Mouse (Mus musculus): Measurements from ENCODE around the gene Gm49354. TPM values are rescaled to one million over a fixed set of nuclear protein-coding genes. Genes with fewer than 3 reads are reported as not detected.
A peak's percentile ranks its signal among the peaks of the same experiment; 100 is the strongest.

Gene Gm49354
- not detected in 2 replicates for polyA plus RNA-seq (2015; fragmentation: Nextera tagmentation; extraction: Ambion mirVana)

GRCm38 (mm10) chr13:59782145-59782544 lies at the start of gene Gm49354:
Gene Gm49354, minus strand, starts transcription at chr13:59782245.
- H3K36me3 ChIP-seq, result peaks cover 69% of the 10 kb centered on the region
- ATAC-seq, result no peak
- no peak within 1 kb of the TSS for H3K4me2 ChIP-seq (replicated peaks)
- H3K9ac ChIP-seq, result no peak within 1 kb of the TSS
- no peaks in the 10 kb centered on the region for H3K9me3 ChIP-seq
- no peaks in the 10 kb centered on the region for H3K27me3 ChIP-seq (replicated peaks)
- no peaks in the 10 kb centered on the region for H3K4me1 ChIP-seq (replicated peaks)
- H3K27ac ChIP-seq, result no peak within 1 kb of the TSS
- 78% methylated on average over 7 of the region's 7 CpGs for WGBS
- H3K4me3 ChIP-seq (replicated peaks), result no peak within 1 kb of the TSS

- Histone ChIP-seq H3K27me3 (replicated peaks) (no peaks in the 10 kb centered on the region), H3K9ac (no peak overlapping the region), H3K4me3 (replicated peaks) (no peak overlapping the region), H3K4me1 (replicated peaks) (peaks cover 9% of the 10 kb centered on the region), H3K27ac (no peak overlapping the region), H3K4me2 (replicated peaks) (no peak overlapping the region), H3K36me3 (0 out of 2 replicates have a peak, but pooled peaks cover 5% of the 10 kb centered on the region), H3K9me3 (no peaks in the 10 kb centered on the region)
- no peak for ATAC-seq
These were observed 43.9 kb upstream of the Gm49354 start for GRCm38 (mm10) chr13:59825966-59826365.

DNA sequence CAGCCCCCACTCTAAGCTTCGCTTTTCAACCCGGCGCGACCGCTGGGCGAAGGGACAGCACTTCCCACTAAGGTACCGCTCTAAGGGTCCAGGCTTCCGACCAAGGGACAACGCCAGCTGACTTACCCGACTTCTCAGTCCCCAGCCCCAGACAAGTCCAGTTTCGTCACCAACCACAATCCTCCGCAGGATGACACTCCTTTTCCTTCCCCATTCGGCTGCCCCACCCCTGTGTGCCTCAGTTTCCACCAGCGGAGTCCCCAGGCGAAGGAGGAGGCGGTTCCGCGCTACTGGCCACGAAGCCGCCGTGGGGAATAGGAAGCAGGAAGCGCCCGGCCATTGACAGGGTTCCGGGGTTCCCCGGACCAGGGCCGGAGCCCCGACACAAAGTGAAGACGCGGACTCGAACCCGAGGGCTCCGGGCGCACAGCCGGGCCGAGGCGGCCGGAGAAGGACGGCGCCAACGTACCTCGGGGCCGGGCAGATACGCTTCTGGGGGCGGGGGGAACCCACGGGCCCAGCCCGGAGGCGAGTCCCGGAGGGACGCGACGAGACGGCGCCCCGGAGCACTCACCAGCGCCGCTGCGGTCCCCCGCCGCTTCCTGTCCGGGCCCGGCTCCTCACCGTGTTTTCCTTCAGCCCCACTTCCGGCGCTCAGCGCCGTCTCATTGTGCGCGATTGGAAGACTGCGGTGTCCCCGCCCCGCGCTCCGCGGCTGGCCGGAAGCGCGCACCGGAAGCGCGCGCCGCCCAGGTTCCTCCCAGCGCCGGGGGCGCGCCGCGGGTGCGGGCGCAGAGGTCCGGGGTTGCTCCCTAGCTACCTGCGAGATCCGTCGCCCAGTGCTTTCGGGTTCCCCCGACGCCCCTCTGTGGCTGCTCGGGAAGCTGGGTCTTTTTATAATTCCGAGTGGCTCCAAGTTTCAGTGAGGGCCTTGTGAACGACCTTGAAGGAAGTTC lies 40.7 kb upstream of the Gm49354 start, which contains the start of gene Tut7:
Gene Tut7, minus strand, starts transcription at position 641 of the 956 bp plus-strand sequence.
- peak within 1 kb of the TSS; percentile 66 for H3K4me2 ChIP-seq (replicated peaks)

GRCm38 (mm10) chr13:59820836-59821235 lies 38.8 kb upstream of the Gm49354 start:
- 0 out of 2 replicates have a peak overlapping the region, but pooled peaks have one; percentile 6 for H3K4me3 ChIP-seq (replicated peaks)
- peak overlapping the region; percentile 48 for H3K4me2 ChIP-seq (replicated peaks)
- no peaks in the 10 kb centered on the region for H3K27me3 ChIP-seq (replicated peaks)
- peaks cover 5% of the 10 kb centered on the region; the same call in 1 of the 2 replicates for H3K36me3 ChIP-seq
- H3K4me1 ChIP-seq (replicated peaks), result peaks cover 21% of the 10 kb centered on the region
- H3K9ac ChIP-seq, result no peak overlapping the region
- no peak overlapping the region for H3K27ac ChIP-seq
- 61% methylated on average over 3 of the region's 3 CpGs for WGBS
- no peaks in the 10 kb centered on the region for H3K9me3 ChIP-seq
- no peak for ATAC-seq

More for the DNA sequence above, 40.7 kb upstream of the Gm49354 start, which contains the start of gene Tut7:
- ATAC-seq, result peak; percentile 98
- peak within 1 kb of the TSS; percentile 94 for H3K27ac ChIP-seq
- peaks cover 21% of the 10 kb centered on the region for H3K4me1 ChIP-seq (replicated peaks)
- peak within 1 kb of the TSS; percentile 99 for H3K9ac ChIP-seq
- H3K4me3 ChIP-seq (replicated peaks), result peak within 1 kb of the TSS; percentile 98
- H3K9me3 ChIP-seq, result no peaks in the 10 kb centered on the region
- WGBS, result under 1% methylated on average over 95 of the region's 100 CpGs
- no peaks in the 10 kb centered on the region for H3K27me3 ChIP-seq (replicated peaks)
- 0 out of 2 replicates have a peak, but pooled peaks cover 5% of the 10 kb centered on the region for H3K36me3 ChIP-seq

DNA sequence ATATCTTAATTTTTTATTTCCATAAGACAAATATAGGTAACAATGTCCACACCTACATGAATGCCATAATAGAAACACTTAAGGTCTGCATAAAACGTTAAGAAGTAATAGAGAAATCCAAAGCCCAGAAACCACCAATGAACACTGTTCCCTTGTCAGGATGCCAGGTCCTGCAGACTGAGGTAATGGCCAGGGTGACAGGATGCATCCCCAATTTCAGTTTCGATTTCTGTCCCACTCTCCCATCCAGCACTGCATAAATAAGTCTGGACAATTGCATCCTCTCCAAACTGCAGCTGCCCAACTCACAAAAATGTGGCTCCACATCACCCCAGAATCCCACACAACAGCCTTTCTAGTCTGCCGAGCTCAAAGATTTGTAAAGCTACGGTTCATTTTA lies 38.1 kb upstream of the Gm49354 start:
- 65% methylated on average over 4 of the region's 4 CpGs for WGBS
- Histone ChIP-seq H3K4me1 (replicated peaks) (peaks cover 21% of the 10 kb centered on the region), H3K9ac (no peak overlapping the region), H3K36me3 (peaks cover 8% of the 10 kb centered on the region; the same call in 1 of the 2 replicates), H3K27ac (no peak overlapping the region), H3K27me3 (replicated peaks) (no peaks in the 10 kb centered on the region), H3K4me3 (replicated peaks) (no peak overlapping the region), H3K9me3 (no peaks in the 10 kb centered on the region), H3K4me2 (replicated peaks) (peak overlapping the region; percentile 29)
- no peak for ATAC-seq

GRCm38 (mm10) chr13:59817352-59817751 lies 35.3 kb upstream of the Gm49354 start:
- H3K4me2 ChIP-seq (replicated peaks), result no peak overlapping the region
- H3K36me3 ChIP-seq, result peaks cover 12% of the 10 kb centered on the region; the same call in 1 of the 2 replicates
- WGBS, result 89% methylated on average over 4 of the region's 4 CpGs
- H3K4me1 ChIP-seq (replicated peaks), result peaks cover 21% of the 10 kb centered on the region
- H3K9me3 ChIP-seq, result no peaks in the 10 kb centered on the region
- no peak overlapping the region for H3K27ac ChIP-seq
- H3K4me3 ChIP-seq (replicated peaks), result no peak overlapping the region
- no peak for ATAC-seq
- no peak overlapping the region for H3K9ac ChIP-seq
- no peaks in the 10 kb centered on the region for H3K27me3 ChIP-seq (replicated peaks)

GRCm38 (mm10) chr13:59814109-59814591 lies 32.1 kb upstream of the Gm49354 start:
- H3K27me3 ChIP-seq (replicated peaks), result no peaks in the 10 kb centered on the region
- no peak overlapping the region for H3K4me2 ChIP-seq (replicated peaks)
- peaks cover 14% of the 10 kb centered on the region for H3K36me3 ChIP-seq
- H3K4me3 ChIP-seq (replicated peaks), result no peak overlapping the region
- H3K9ac ChIP-seq, result no peak overlapping the region
- H3K27ac ChIP-seq, result no peak overlapping the region
- peak; percentile 93 for ATAC-seq
- 75% methylated on average over 6 of the region's 6 CpGs for WGBS
- H3K4me1 ChIP-seq (replicated peaks), result 0 out of 2 replicates have a peak, but pooled peaks cover 7% of the 10 kb centered on the region
- H3K9me3 ChIP-seq, result no peaks in the 10 kb centered on the region

DNA sequence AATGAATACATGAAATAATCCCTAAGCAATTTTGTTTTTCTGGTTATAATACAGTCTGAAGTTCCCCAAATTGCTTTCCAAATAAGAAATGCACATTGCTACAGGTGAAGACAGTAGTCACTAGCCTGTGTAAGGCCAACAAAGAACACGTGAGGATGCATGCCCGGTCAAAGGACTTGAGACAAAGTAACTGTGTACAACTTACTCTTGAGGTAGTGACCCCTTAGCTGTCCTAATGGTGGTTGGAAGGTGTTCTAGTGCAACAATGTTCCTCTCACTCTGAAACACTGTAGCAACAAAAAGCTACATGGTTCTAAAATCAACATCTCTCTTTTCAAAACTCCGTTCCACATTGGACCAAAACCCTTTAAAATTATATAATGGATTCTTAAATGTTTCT lies 29.5 kb upstream of the Gm49354 start:
- Histone ChIP-seq H3K9me3 (no peaks in the 10 kb centered on the region), H3K27ac (no peak overlapping the region), H3K4me3 (replicated peaks) (no peak overlapping the region), H3K9ac (no peak overlapping the region), H3K27me3 (replicated peaks) (no peaks in the 10 kb centered on the region), H3K4me2 (replicated peaks) (no peak overlapping the region), H3K36me3 (peaks cover 25% of the 10 kb centered on the region), H3K4me1 (replicated peaks) (no peaks in the 10 kb centered on the region)
- no peak for ATAC-seq
- WGBS, result 95% methylated on average over 3 of the region's 3 CpGs

- Histone ChIP-seq H3K27me3 (replicated peaks) (no peaks in the 10 kb centered on the region), H3K36me3 (peaks cover 66% of the 10 kb centered on the region), H3K4me1 (replicated peaks) (no peaks in the 10 kb centered on the region), H3K9ac (no peak overlapping the region), H3K27ac (no peak overlapping the region), H3K9me3 (no peaks in the 10 kb centered on the region), H3K4me3 (replicated peaks) (no peak overlapping the region), H3K4me2 (replicated peaks) (no peak overlapping the region)
- peak; percentile 51; the same call in 1 of the 2 replicates for ATAC-seq
- WGBS, result 83% methylated on average over 6 of the region's 6 CpGs
These were observed 19.0 kb upstream of the Gm49354 start for GRCm38 (mm10) chr13:59801000-59801399.

DNA sequence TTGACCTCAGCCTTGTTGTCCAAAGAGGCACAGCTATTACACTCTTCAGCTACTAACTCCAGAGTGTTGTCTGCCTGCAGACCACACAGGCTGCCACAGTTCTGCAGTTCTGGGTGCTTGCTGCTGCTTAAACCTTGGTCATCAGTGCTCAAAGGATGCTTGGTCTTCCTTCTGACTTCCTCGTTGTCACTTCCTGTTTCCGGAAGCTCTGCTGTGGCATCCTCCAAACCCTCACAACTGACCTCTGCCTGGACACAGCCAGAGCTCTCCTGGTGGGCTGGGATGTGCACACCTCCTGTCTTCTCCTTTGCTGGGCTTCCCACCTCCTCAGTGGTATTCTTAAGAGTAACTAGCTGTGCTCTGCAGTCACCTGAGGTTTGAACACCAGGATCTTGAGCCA lies 18.0 kb upstream of the Gm49354 start:
- Histone ChIP-seq H3K4me2 (replicated peaks) (no peak overlapping the region), H3K4me1 (replicated peaks) (0 out of 2 replicates have a peak, but pooled peaks cover 2% of the 10 kb centered on the region), H3K36me3 (peaks cover 64% of the 10 kb centered on the region), H3K9ac (no peak overlapping the region), H3K27ac (no peak overlapping the region), H3K9me3 (no peaks in the 10 kb centered on the region), H3K4me3 (replicated peaks) (no peak overlapping the region), H3K27me3 (replicated peaks) (no peaks in the 10 kb centered on the region)
- ATAC-seq, result no peak
- 87% methylated on average over 2 of the region's 2 CpGs for WGBS

DNA sequence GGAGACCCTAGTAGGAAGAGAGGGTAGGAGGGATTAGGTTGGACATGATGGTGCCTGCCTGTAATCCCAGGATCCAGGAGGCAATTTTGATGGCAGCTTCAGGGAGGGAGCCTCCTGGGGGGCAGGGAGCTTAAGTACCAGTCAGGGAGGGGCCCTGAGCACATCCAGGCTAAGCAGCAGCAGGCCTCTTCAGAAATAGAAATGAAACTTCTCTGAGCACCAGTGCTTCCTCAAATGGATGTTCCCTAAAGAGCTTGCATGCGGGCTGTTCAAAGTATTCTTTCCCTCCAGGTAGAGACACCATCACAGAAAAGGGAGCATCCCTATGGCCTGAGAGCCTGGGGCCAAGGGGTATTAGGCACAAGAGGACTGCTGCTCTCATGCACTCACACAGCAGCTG lies 16.3 kb upstream of the Gm49354 start:
- Histone ChIP-seq H3K27me3 (replicated peaks) (no peaks in the 10 kb centered on the region), H3K9ac (no peak overlapping the region), H3K4me1 (replicated peaks) (0 out of 2 replicates have a peak, but pooled peaks cover 2% of the 10 kb centered on the region), H3K27ac (no peak overlapping the region), H3K9me3 (no peaks in the 10 kb centered on the region), H3K4me3 (replicated peaks) (no peak overlapping the region), H3K36me3 (peaks cover 61% of the 10 kb centered on the region), H3K4me2 (replicated peaks) (no peak overlapping the region)
- WGBS, result 88% methylated on average over 1 of the region's 1 CpGs
- no peak for ATAC-seq

GRCm38 (mm10) chr13:59796466-59796848 lies 14.4 kb upstream of the Gm49354 start:
- Histone ChIP-seq H3K27me3 (replicated peaks) (no peaks in the 10 kb centered on the region), H3K36me3 (peaks cover 67% of the 10 kb centered on the region), H3K27ac (no peak overlapping the region), H3K4me3 (replicated peaks) (no peak overlapping the region), H3K4me1 (replicated peaks) (0 out of 2 replicates have a peak, but pooled peaks cover 2% of the 10 kb centered on the region), H3K4me2 (replicated peaks) (no peak overlapping the region), H3K9me3 (no peaks in the 10 kb centered on the region), H3K9ac (no peak overlapping the region)
- peak; percentile 24; the same call in 1 of the 2 replicates for ATAC-seq
- 88% methylated on average over 9 of the region's 9 CpGs for WGBS
